Mouse (Mus musculus): Measurements from ENCODE around the gene Lrrc14b.

DNA sequence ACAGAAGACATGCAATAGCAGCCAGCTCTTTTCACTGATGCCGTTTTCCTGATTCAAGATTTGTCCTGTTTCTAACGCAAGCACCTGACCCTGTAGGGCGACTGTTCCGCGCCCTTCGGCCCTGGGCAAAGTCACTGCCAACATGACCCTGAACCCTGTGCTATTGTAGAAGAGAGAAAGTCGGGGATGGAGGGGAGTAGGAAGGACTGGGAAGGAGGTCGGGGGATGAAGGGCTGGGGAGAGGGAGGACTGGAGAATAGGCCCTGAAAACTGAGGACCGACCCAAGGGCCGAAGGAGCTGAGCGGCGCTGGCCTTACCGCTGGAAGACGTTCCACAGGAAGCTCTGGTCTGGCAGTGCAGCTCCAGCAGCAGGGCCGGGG lies 47.0 kb downstream of the Lrrc14b start:
- TF ChIP-seq POLR2A (IDR thresholded peaks at IDR 0.05; ENCODE audit: low read depth, low read length) = no peak
- no peak for TF ChIP-seq CTCF (IDR thresholded peaks at IDR 0.05; ENCODE audit: extremely low read depth, insufficient read length, insufficient replicate concordance, low read depth, low read length)
